Mouse (Mus musculus) cerebellum, adult 2 months (tissue): Measurements from ENCODE around the gene Plekha8.

Experiments
- CTCF ChIP-seq: fragments of 200-500 bp; IDR thresholded peaks from 2 replicates; pipeline ENCODE4 v1.5.1; 2011; ENCODE audit warnings: low read depth, mild to moderate bottlenecking, control low read depth, low read length, moderate library complexity, borderline replicate concordance; ENCODE audit not compliant: insufficient read depth
- POLR2A ChIP-seq: fragments of 200-500 bp; IDR thresholded peaks from 2 replicates; pipeline ENCODE4 v1.6.1; 2011; ENCODE audit warnings: low read length, control low read depth, borderline replicate concordance; ENCODE audit not compliant: insufficient read depth

- TF ChIP-seq POLR2A (no peak), CTCF (no peak)
These were observed 21.5 kb upstream of the Plekha8 start for GRCm38 (mm10) chr6:54573218-54573955.
